Mouse (Mus musculus) CH12F3 (cell line): ENCODE results near the gene Psmd7.

ENCODE experiments used
- in situ Hi-C: fragments of 300-500 bp; cut with MboI; formaldehyde crosslinking; loops from 2 replicates; pipeline ENCODE4 v1.14.3; 2020; ENCODE audit warnings: low sequenced_read_pairs

Gene Psmd7

GRCm38 (mm10) chr8:107578541-107578940, 9.7 kb downstream of the Psmd7 start:
- in situ Hi-C loops: no loop called here

GRCm38 (mm10) chr8:107578132-107578531, 10.1 kb downstream of the Psmd7 start:
- in situ Hi-C loops: no loop called here

- in situ Hi-C loops: no loop called here
These were observed 10.6 kb downstream of the Psmd7 start for GRCm38 (mm10) chr8:107577640-107578039.

GRCm38 (mm10) chr8:107576702-107577101, 11.6 kb downstream of the Psmd7 start:
- in situ Hi-C loops: no loop called here

- in situ Hi-C loops: loop anchor here (25.0 kb wide), 1 partner anchor 462 kb away; no protein-coding TSS in a partner anchor
These were observed 13.5 kb downstream of the Psmd7 start for GRCm38 (mm10) chr8:107574771-107575170.

GRCm38 (mm10) chr8:107572497-107572896, 15.8 kb downstream of the Psmd7 start:
- in situ Hi-C loops: loop anchor here (25.0 kb wide), 1 partner anchor 460 kb away; no protein-coding TSS in a partner anchor

GRCm38 (mm10) chr8:107571486-107572135, 16.7 kb downstream of the Psmd7 start:
- in situ Hi-C loops: loop anchor here (25.0 kb wide), 1 partner anchor 459 kb away; no protein-coding TSS in a partner anchor

GRCm38 (mm10) chr8:107571046-107571445, 17.2 kb downstream of the Psmd7 start:
- in situ Hi-C loops: loop anchor here (25.0 kb wide), 1 partner anchor 459 kb away; no protein-coding TSS in a partner anchor

GRCm38 (mm10) chr8:107562164-107562563, 26.1 kb downstream of the Psmd7 start:
- in situ Hi-C loops: loop anchor here (25.0 kb wide), 1 partner anchor 450 kb away; no protein-coding TSS in a partner anchor

GRCm38 (mm10) chr8:107560820-107561536, 27.3 kb downstream of the Psmd7 start:
- in situ Hi-C loops: loop anchor here (25.0 kb wide), 1 partner anchor 449 kb away; no protein-coding TSS in a partner anchor

- in situ Hi-C loops: loop anchor here (25.0 kb wide), 1 partner anchor 444 kb away; no protein-coding TSS in a partner anchor
These were observed 31.7 kb downstream of the Psmd7 start for GRCm38 (mm10) chr8:107556511-107556936.

- in situ Hi-C loops: loop anchor here (25.0 kb wide), 1 partner anchor 443 kb away; no protein-coding TSS in a partner anchor
These were observed 33.0 kb downstream of the Psmd7 start for GRCm38 (mm10) chr8:107555231-107555630.

GRCm38 (mm10) chr8:107552234-107552633, 36.0 kb downstream of the Psmd7 start:
- in situ Hi-C loops: loop anchor here (25.0 kb wide), 1 partner anchor 440 kb away; no protein-coding TSS in a partner anchor

GRCm38 (mm10) chr8:107546817-107547216, 41.4 kb downstream of the Psmd7 start:
- in situ Hi-C loops: no loop called here

- in situ Hi-C loops: no loop called here
These were observed 42.1 kb downstream of the Psmd7 start for GRCm38 (mm10) chr8:107546154-107546553.

- in situ Hi-C loops: no loop called here
These were observed 42.6 kb downstream of the Psmd7 start for GRCm38 (mm10) chr8:107545621-107546152.

- in situ Hi-C loops: no loop called here
These were observed 43.6 kb downstream of the Psmd7 start for GRCm38 (mm10) chr8:107544651-107545174.

- in situ Hi-C loops: no loop called here
These were observed 44.1 kb downstream of the Psmd7 start for GRCm38 (mm10) chr8:107544211-107544610.

- in situ Hi-C loops: no loop called here
These were observed 44.5 kb downstream of the Psmd7 start for GRCm38 (mm10) chr8:107543714-107544113.

GRCm38 (mm10) chr8:107542151-107542550, 46.1 kb downstream of the Psmd7 start:
- in situ Hi-C loops: no loop called here

GRCm38 (mm10) chr8:107541369-107541768, 46.9 kb downstream of the Psmd7 start:
- in situ Hi-C loops: no loop called here
